Mouse (Mus musculus) ovary, postnatal 10 days (tissue): ENCODE measurements around the gene Mecom.

Source experiments
- DNase-seq: peaks from one replicate; pipeline ENCODE4 v3.0.0; 2022; ENCODE audit warnings: low spot score

The Mecom gene

GRCm38 (mm10) chr3:30514051-30514754, 33.6 kb downstream of the Mecom start:
- no peak for DNase-seq

GRCm38 (mm10) chr3:30513314-30513997, 34.4 kb downstream of the Mecom start:
- DNase-seq: no peak

DNA sequence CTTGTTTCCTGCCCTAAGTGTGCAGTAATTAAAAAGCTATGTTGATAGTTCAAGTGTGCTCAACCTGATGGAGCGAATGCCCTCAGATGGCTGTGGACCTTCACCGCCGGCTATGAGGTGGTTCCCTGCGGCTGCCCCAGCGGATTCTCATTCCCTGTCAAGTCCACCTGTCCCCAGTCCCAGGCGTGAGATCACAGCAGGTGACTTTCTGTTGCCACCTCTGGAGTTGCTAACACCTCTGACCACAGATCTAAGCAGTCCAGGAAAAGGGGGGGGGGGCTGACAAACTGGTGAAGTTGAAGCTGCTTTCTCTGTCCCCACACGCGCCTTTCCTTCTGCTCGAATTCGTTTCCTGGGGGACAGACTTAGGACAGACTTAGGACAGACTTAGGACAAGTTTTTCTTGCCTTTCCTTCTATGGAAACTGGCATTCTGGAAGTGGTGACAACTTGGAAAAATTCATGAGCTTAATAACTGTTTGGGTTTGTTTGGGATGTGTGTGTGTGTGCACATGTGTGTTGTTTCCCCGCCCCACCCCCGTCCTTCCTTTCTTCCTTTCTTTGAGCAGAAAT, 35.3 kb downstream of the Mecom start:
- no peak for DNase-seq

GRCm38 (mm10) chr3:30511796-30512195, 36.0 kb downstream of the Mecom start:
- DNase-seq: no peak

DNA sequence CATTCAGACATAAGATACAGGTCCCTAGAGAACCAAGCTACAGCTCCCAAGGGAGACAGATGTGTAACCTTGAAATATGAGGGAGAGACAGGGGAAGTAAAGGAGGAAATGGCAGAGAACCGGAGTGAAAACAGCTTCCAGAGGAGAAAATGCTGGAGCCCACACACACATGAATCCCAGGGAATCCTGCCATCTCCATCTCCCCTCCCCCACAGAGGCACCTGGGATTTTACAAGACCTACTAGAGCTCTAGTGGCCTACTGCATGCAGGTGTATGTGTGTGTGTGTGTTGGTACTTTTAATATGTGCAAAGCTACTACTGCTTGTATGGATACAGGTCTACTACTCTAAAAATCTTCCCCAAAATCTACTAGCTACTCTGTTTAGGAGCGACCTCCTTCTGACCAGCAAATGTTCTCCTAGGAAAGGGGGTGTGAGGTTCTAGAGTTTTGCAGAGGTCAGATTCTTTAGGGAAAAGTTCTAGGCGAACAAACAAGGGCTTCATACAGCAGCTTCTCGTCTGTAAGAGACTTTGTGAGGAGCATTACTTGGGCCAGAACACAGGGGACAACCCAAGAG, 36.7 kb downstream of the Mecom start:
- no peak for DNase-seq

DNA sequence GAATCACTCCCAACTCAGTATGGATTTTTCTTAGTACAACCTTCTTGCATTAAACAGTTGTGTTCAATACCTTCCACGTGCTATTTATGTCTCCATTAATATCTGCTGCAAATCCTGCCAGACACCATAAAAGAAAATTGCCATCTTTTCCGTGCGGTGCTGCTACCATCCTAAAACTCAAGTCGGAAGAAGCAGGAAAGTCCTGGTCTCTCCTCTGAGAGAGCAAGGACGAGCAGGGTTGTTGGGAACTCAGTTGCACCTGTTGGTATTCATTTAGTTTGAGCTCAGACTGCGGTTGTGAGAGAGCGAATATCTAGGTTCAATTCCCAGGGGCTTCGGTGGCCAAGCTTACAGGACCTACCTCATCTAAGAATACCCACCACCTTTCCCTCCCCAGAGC, 37.2 kb downstream of the Mecom start:
- DNase-seq: no peak

- DNase-seq: no peak
Measured at GRCm38 (mm10) chr3:30510105-30510504, 37.7 kb downstream of the Mecom start.

- DNase-seq: no peak
Measured at GRCm38 (mm10) chr3:30508930-30509910, 38.6 kb downstream of the Mecom start.

DNA sequence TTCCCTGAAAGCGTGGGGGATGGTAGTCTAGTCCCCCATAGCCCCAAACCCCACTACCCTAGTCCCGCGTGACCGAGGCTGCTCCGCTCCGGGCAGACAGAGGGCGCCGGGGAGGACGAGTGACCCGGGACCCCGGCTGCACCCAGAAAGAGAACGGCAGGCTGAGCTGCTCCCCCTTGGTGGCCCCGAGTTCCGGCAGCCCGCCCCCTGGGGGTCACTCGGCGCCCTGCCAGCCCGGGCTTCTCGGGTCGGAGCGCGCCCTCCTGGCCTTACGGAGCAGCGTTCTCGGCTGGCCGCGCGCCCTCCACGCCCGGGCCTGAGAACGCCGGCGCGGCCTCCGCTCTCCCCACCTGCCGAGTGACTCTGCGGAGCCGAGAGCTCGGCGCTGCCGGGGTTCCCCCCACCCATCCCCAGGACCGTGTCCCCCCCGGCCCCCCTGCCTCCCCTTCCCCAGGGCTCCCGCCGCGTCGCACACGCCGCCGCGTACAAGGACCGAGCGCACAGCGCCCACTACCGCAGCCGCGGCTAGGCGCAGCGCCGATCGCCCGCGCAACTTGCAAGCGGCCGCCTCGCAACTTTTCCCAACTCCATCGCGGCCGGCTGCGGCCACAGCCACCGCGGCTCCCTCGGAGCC, 39.4 kb downstream of the Mecom start:
- DNase-seq: no peak

DNA sequence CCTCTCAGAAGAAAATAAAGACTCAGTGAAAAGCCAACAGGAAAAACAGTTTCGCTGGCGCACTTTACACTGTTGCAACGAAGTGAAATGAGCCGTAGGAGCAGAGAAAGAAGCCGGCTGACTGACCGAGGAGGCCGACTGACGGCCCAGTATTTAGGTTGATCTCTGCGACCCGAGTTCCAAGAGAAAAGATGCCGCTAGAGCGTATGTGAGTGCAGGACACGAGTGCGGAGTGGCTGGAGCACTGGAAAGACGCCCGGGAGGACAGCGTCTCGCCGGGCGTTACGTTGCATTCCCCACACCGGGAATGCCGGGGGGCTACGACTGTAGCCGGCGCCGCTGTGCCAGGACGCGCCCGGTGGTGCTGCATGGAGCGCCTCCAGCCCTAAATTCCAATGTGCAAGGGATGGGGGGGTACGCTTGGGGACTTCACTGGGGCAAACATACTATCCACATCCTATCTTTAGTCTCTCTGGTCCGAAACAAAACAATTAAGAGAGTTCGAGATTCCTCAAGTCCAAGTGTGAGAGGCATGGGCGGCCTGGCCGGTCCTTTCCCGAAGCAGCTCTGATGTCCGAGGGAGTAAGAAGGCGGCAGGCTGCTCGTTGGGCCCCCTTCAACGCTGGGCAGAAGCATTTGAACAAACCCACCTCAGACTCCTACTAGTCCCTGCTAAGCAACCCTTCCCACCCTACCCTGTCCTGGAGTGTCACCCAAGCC, 40.1 kb downstream of the Mecom start:
- no peak for DNase-seq

DNA sequence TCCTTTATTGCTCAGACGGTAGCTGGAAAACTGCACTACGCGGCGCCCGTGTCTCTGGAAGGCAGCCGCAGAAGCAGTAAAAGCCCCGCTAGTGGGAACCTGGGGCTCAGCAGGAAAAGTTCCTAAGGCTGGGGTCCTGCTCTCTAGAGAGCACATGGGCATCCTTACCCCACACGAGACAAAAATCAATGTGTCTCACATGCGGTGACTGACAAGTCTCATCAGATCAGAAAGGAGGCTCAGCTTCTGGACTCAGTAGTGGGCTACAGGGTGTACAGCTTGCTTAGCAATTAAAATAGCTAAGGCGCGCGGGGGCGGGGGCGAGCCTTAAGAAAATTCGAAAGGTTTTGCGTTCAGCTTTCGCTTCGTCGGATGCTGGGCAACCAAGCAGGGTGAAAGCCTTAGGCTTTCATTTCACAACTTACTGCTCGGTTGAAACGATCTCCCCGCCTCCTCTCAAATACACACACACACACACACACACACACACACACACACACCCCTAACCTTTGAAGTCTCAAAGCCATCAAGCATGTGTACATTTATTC, 40.7 kb downstream of the Mecom start:
- no peak for DNase-seq

GRCm38 (mm10) chr3:30506329-30507027, 41.3 kb downstream of the Mecom start:
- DNase-seq: no peak

- no peak for DNase-seq
Measured at GRCm38 (mm10) chr3:30505741-30506251, 42.0 kb downstream of the Mecom start.

DNA sequence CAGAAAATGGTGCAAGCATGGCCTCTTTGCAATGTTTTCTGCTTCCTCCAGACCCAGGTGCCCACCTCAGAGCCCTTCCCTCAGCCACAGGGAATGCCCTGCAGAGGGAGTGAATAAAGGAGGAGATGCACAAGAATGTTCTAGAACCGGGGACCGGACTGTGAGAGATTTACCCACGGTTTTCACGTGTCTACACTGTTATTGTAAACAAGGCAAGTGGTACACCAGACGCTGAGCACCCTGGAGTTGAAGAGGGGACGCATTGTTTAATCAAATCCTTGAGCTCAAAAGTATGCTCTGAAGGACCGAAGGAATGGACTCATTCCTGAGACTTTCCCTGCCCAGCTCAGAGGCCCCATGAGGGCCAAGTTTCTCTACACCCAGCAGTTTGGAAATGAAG, 43.2 kb downstream of the Mecom start:
- DNase-seq: no peak

GRCm38 (mm10) chr3:30503821-30504220, 44.0 kb downstream of the Mecom start:
- DNase-seq: no peak

DNA sequence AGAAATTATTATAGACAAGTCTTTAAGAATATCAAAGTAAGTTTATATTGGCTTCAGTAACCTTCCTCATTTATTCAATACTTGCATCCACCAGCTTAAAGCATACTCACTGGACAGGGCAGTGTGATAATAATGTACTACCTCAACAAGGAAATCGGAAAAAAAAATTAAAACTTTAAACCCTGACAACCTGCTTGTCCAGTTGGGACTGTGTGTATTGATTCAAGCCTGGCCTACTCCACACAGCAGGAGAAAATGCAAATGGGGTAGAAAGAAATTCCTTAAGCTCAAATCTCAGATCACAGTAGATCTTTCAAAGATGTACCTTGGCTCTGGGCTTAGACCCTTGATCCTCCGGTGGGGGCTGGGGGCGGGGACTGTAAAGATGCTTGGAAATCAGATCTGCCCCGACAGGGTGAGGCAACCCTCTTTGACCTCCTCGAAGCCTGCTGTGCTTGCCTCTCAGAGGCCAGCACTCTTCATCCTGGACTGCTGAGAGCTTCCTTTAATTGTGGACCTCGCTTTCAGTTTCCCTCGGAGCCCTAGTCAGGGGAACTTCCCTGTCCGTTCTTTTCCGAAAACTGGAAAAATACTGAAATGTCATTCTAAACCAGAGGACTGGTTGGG, 49.5 kb downstream of the Mecom start:
- DNase-seq: no peak

DNA sequence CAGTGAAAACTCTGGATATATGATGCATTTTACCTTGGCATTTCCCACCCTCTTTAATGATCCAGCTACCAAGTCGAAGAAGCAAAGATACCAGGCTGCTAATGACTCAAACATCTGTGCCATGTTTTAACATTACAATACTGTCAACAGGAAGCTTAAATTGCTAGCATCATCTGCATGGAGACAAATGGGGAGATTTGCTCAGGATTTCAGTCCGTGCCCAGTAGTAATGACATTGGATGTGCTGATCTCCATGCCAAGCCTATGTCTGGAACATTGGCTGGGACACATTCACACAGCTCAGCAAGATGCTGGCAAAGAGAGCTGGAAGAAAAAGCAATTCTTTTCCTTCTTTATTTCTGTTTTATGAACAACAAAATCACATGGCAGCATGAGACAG, 53.4 kb downstream of the Mecom start:
- DNase-seq: no peak

GRCm38 (mm10) chr3:30488808-30489207, 59.0 kb downstream of the Mecom start:
- DNase-seq: no peak

- DNase-seq: no peak
Measured at GRCm38 (mm10) chr3:30486422-30486821, 61.4 kb downstream of the Mecom start.
